Mouse (Mus musculus) MEL (cell line): ENCODE results near the gene Mtfp1.

Source experiments
- CTCF ChIP-seq, 3 experiments: IDR thresholded peaks in 2 of 3; conservative IDR thresholded peaks in 1 of 3; 2 replicates each; pipeline ENCODE4 v1.5.1; 2011 to 2012; ENCODE audit warnings: low read length in 3 of 3, low read depth in 2 of 3, mild to moderate bottlenecking in 2 of 3, improper control_type of control experiment in 1 of 3, inconsistent platforms in 1 of 3, mixed read lengths in 1 of 3, moderate library complexity in 1 of 3; ENCODE audit not compliant: control insufficient read depth in 1 of 3, insufficient read depth in 1 of 3, poor library complexity in 1 of 3, severe bottlenecking in 1 of 3
- HCFC1 ChIP-seq: IDR thresholded peaks from 2 replicates; pipeline ENCODE4 v1.6.1; 2012; ENCODE audit warnings: low read depth, mild to moderate bottlenecking, inconsistent platforms, low read length, improper control_type of control experiment, moderate library complexity
- SIN3A ChIP-seq: IDR thresholded peaks from 2 replicates; pipeline ENCODE4 v1.6.1; 2012; ENCODE audit warnings: low read length, improper control_type of control experiment, inconsistent platforms
- USF1 ChIP-seq: IDR thresholded peaks from 2 replicates; pipeline ENCODE4 v1.6.1; 2014; ENCODE audit warnings: low read depth, mild to moderate bottlenecking, inconsistent platforms, low read length, improper control_type of control experiment, moderate library complexity

- TF ChIP-seq SIN3A (peak; percentile 93), USF1 (peak; percentile 81), HCFC1 (peak; percentile 75), CTCF (IDR thresholded peaks at IDR 0.05 in 2 of 3, conservative IDR thresholded peaks at IDR 0.05 in 1 of 3; ENCODE audit: control insufficient read depth in 1 of 3, insufficient read depth in 1 of 3, low read depth in 2 of 3, low read length in 3 of 3, poor library complexity in 1 of 3, severe bottlenecking in 1 of 3) (peak in 2 of 3 experiments; percentile 24 to 48; a peak in 3 of 6 replicates)
Observed at GRCm38 (mm10) chr11:4095171-4096053, at the start of gene Mtfp1.
